Comparison of ENCODE assay signal across 7 mouse cellular contexts in the genomic region with DNA sequence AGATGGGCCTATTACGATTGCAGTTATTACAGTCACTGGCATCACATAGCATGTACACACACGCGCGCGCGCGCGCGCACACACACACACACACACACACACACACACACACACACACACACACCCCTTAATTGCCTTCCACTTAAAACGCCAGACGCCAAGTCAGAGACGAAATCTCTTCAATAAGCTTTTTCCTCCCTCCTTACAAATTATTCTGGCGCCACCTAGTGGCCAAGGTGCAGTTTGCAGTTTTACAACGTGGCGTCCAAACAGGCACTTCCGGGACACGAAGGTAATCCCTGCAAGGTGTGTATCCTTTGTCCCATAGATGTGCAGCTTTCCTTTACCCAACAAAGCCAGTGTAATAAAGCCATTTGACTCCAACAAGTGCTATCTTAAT. TPM values are rescaled to one million over a fixed set of nuclear protein-coding genes. Genes with fewer than 3 reads are reported as not detected.
DNase-seq lines count a peak whose midpoint lies in the region; ATAC-seq lines count a peak whose summit lies in the region.

No protein-coding gene starts in this region.

- no peaks in the 10 kb centered on the region for H3K9me3 ChIP-seq in intestine, embryonic 16.5 days (ENCODE audit: control insufficient read depth, low read length)
- H3K9me3 ChIP-seq in midbrain, embryonic 12.5 days: no peaks in the 10 kb centered on the region

- 21% methylated on average over 17 of the region's 17 CpGs for whole genome bisulfite sequencing in intestine, embryonic 16.5 days
- 14% methylated on average over 17 of the region's 17 CpGs for WGBS in midbrain, embryonic 12.5 days

- no peak overlapping the region for H3K4me3 ChIP-seq in intestine, embryonic 16.5 days (ENCODE audit: low read length)
- H3K4me3 ChIP-seq in midbrain, embryonic 12.5 days: peak overlapping the region; percentile 6; the same call in 1 of the 2 replicates

- 0 out of 2 replicates have a peak, but pooled peaks cover 3% of the 10 kb centered on the region for H3K4me1 ChIP-seq in intestine, embryonic 16.5 days (ENCODE audit: control insufficient read depth, insufficient read depth, low read length)
- H3K4me1 ChIP-seq in midbrain, embryonic 12.5 days: peaks cover 7% of the 10 kb centered on the region; the same call in 1 of the 2 replicates

- peak overlapping the region; percentile 17 for H3K4me2 ChIP-seq in intestine, embryonic 16.5 days (ENCODE audit: low read depth, low read length)
- H3K4me2 ChIP-seq in midbrain, embryonic 12.5 days (replicated peaks): peak overlapping the region; percentile 38

- no peak overlapping the region for H3K9ac ChIP-seq in intestine, embryonic 16.5 days (ENCODE audit: low read depth, low read length)
- no peak overlapping the region for H3K9ac ChIP-seq in midbrain, embryonic 12.5 days (replicated peaks)

- H3K27me3 ChIP-seq in intestine, embryonic 16.5 days (replicated peaks; ENCODE audit: control insufficient read depth, insufficient read depth, low read length): no peaks in the 10 kb centered on the region
- peaks cover 14% of the 10 kb centered on the region for H3K27me3 ChIP-seq in midbrain, embryonic 12.5 days

- ATAC-seq in intestine, embryonic 16.5 days: peak; percentile 36
- ATAC-seq in midbrain, embryonic 12.5 days (ENCODE audit: low FRiP score, low read depth): peak; percentile 28; the same call in 1 of the 2 replicates

- H3K27ac ChIP-seq in intestine, embryonic 16.5 days (ENCODE audit: low read length): no peak overlapping the region
- H3K27ac ChIP-seq in midbrain, embryonic 12.5 days (replicated peaks): no peak overlapping the region

- no peaks in the 10 kb centered on the region for H3K36me3 ChIP-seq in intestine, embryonic 16.5 days (ENCODE audit: control insufficient read depth, insufficient read depth, low read length)
- no peaks in the 10 kb centered on the region for H3K36me3 ChIP-seq in midbrain, embryonic 12.5 days

- intact Hi-C loops in left cerebral cortex, postnatal 36 days (cut with DNase I): loop anchor here (5.0 kb wide), 2 partner anchors 63 to 158 kb away; a partner anchor contains a TSS

- peak; percentile 78 for DNase-seq in adrenal gland, postnatal 10 days
- DNase-seq in embryo, embryonic 11.5 days (ENCODE audit: low read depth, low spot score): peak; percentile 80
- DNase-seq in gastrocnemius, postnatal 4 days (ENCODE audit: low spot score in 2 of 2): peak; percentile 42 to 68
- DNase-seq in left cerebral cortex, postnatal 36 days (ENCODE audit: low spot score in 2 of 2): peak; percentile 47 to 72
- peak; percentile 65 for DNase-seq in skeletal muscle tissue, adult 2 months (ENCODE audit: low read depth, low spot score)

RNA-seq across cellular contexts. Expression of a gene that starts 6.8 kb away (rescaled TPM):
- not detected for total RNA-seq in adrenal gland, postnatal 10 days (2021)
- total RNA-seq in gastrocnemius, postnatal 4 days (2021): not detected
- not detected in 2 replicates for polyA plus RNA-seq in intestine, embryonic 16.5 days (2015; fragmentation: Nextera tagmentation; extraction: Ambion mirVana)
- not detected for total RNA-seq in left cerebral cortex, postnatal 36 days (2021)
- polyA plus RNA-seq in midbrain, embryonic 12.5 days (2016; fragmentation: Nextera tagmentation; extraction: Ambion mirVana): not detected in 2 replicates

RNA-seq across cellular contexts. Expression of a gene that starts 41.8 kb away (rescaled TPM):
- total RNA-seq in adrenal gland, postnatal 10 days (2021): 10 to 100 TPM; 10.5 to 11.2 TPM
- 1 to 10 TPM; 3.1 to 4.6 TPM for total RNA-seq in gastrocnemius, postnatal 4 days (2021)
- polyA plus RNA-seq in intestine, embryonic 16.5 days (2015; fragmentation: Nextera tagmentation; extraction: Ambion mirVana): 9.1 and 12.5 TPM in 2 replicates
- 1 to 10 TPM in 1 of 2 experiments, under 1 TPM in 1; 0.79 to 2.3 TPM for total RNA-seq in left cerebral cortex, postnatal 36 days (2021)
- polyA plus RNA-seq in midbrain, embryonic 12.5 days (2016; fragmentation: Nextera tagmentation; extraction: Ambion mirVana): 1.7 and 2.8 TPM in 2 replicates

RNA-seq across cellular contexts. Expression of a gene that starts 49.5 kb away (rescaled TPM):
- total RNA-seq in adrenal gland, postnatal 10 days (2021): not detected
- not detected for total RNA-seq in gastrocnemius, postnatal 4 days (2021)
- polyA plus RNA-seq in intestine, embryonic 16.5 days (2015; fragmentation: Nextera tagmentation; extraction: Ambion mirVana): 0.06 and 0.13 TPM in 2 replicates
- not detected for total RNA-seq in left cerebral cortex, postnatal 36 days (2021)
- not detected in 2 replicates for polyA plus RNA-seq in midbrain, embryonic 12.5 days (2016; fragmentation: Nextera tagmentation; extraction: Ambion mirVana)

RNA-seq across cellular contexts. Expression of a gene that starts 54.8 kb away (rescaled TPM):
- total RNA-seq in adrenal gland, postnatal 10 days (2021): 10 to 100 TPM; 53.9 to 57.8 TPM
- 100 to 1,000 TPM; 226 to 237 TPM for total RNA-seq in gastrocnemius, postnatal 4 days (2021)
- 8.8 and 9.2 TPM in 2 replicates for polyA plus RNA-seq in intestine, embryonic 16.5 days (2015; fragmentation: Nextera tagmentation; extraction: Ambion mirVana)
- total RNA-seq in left cerebral cortex, postnatal 36 days (2021): not detected
- polyA plus RNA-seq in midbrain, embryonic 12.5 days (2016; fragmentation: Nextera tagmentation; extraction: Ambion mirVana): 1.0 and 2.0 TPM in 2 replicates
